Mouse (Mus musculus) liver, embryonic 16.5 days (tissue): ENCODE results near the gene Klhl2. TPM values are rescaled to one million over a fixed set of nuclear protein-coding genes. Genes with fewer than 3 reads are reported as not detected.

Experiments
- ATAC-seq: fragments of 200-750 bp; cut with Nextera tagmentation; 2 replicates; pipeline ENCODE4 v1.8.0; 2017; ENCODE audit warnings: low read depth, mild to moderate bottlenecking, moderate number of reproducible peaks, moderate library complexity
- H3K27ac ChIP-seq: fragments of 300-500 bp; sonication (generic); 2 replicates; pipeline ENCODE4 v1.5.1; 2014; ENCODE audit warnings: mild to moderate bottlenecking, low read length
- H3K27me3 ChIP-seq: fragments of 300-500 bp; sonication (generic); 2 replicates; pipeline ENCODE4 v1.6.1; 2014; ENCODE audit warnings: low read depth, low read length, mixed read lengths; ENCODE audit not compliant: control insufficient read depth, insufficient read depth
- H3K36me3 ChIP-seq: fragments of 300-500 bp; sonication (generic); 2 replicates; pipeline ENCODE4 v1.6.1; 2014; ENCODE audit warnings: mild to moderate bottlenecking; ENCODE audit not compliant: control insufficient read depth, insufficient read depth
- H3K4me1 ChIP-seq: fragments of 300-500 bp; sonication (generic); 2 replicates; pipeline ENCODE4 v1.6.1; 2014; ENCODE audit warnings: low read depth, low read length, mixed read lengths; ENCODE audit not compliant: control insufficient read depth
- H3K4me2 ChIP-seq: fragments of 300-500 bp; sonication (generic); 2 replicates; pipeline ENCODE4 v1.6.1; 2014; ENCODE audit warnings: low read depth, low read length, mixed read lengths
- H3K4me3 ChIP-seq: fragments of 300-500 bp; sonication (generic); 2 replicates; pipeline ENCODE4 v1.5.1; 2014; ENCODE audit warnings: low read depth, mild to moderate bottlenecking, low read length
- H3K9ac ChIP-seq: fragments of 300-500 bp; sonication (generic); 2 replicates; pipeline ENCODE4 v1.6.1; 2014; ENCODE audit warnings: low read depth, low read length
- H3K9me3 ChIP-seq: fragments of 300-500 bp; sonication (generic); replicated peaks from 2 replicates; pipeline ENCODE4 v1.6.1; 2016; ENCODE audit warnings: low read length; ENCODE audit not compliant: control insufficient read depth
- WGBS: fragments of 180-500 bp; shearing (Covaris S2); extraction: QIAGEN DNeasy Blood & Tissue Kit; methylation state at CpG from one replicate; pipeline ENCODE4 v1.1.7; 2014; ENCODE audit not compliant: insufficient replicate concordance; 5-methylcytosine and 5-hydroxymethylcytosine counted together
- polyA plus RNA-seq: library from polyadenylated mRNA; unstranded; fragments of >200 nt; fragmentation: Nextera tagmentation; extraction: Ambion mirVana; gene quantifications from 2 replicates; pipeline ENCODE4 v1.2.1, GENCODE M21; 2015

Klhl2 gene
- polyA plus RNA-seq, 1 experiment from 2014 or later: 1.4 TPM

DNA sequence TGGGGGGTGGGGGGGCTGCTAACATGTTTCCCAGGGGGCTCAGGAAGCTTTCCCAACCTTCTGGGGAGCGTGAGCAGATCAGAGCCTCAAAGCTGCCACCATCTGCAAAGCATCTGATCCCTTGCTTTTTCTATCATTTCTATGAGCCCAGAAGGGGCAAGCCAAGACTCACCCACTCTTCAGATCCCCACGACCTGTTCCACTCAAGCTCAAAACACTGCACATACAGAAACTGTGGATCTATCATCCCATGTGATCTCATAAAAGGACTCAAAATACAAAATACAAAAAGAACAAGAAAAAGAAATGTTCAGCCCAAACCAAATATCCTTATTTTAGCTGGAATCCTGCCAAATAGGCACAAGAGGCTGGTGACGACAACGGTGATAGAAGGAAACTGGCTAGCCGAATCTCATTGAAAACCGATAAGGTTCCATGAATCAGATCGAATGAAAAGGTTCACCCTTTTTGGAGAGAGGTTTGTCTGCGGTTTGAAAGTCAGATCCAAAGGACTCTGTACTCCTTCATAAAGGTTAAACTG lies 1.5 kb downstream of the Klhl2 start:
- no peaks in the 10 kb centered on the region for H3K9me3 ChIP-seq
- peak overlapping the region; percentile 70 for H3K4me2 ChIP-seq
- peak overlapping the region; percentile 71; the same call in 1 of the 2 replicates for H3K4me3 ChIP-seq
- no peaks in the 10 kb centered on the region; the same call in 1 of the 2 replicates for H3K4me1 ChIP-seq
- no peak for ATAC-seq
- 16% methylated on average over 8 of the region's 8 CpGs for WGBS
- H3K36me3 ChIP-seq: no peaks in the 10 kb centered on the region
- peaks cover 14% of the 10 kb centered on the region for H3K27me3 ChIP-seq
- H3K27ac ChIP-seq: no peak overlapping the region
- H3K9ac ChIP-seq: no peak overlapping the region

DNA sequence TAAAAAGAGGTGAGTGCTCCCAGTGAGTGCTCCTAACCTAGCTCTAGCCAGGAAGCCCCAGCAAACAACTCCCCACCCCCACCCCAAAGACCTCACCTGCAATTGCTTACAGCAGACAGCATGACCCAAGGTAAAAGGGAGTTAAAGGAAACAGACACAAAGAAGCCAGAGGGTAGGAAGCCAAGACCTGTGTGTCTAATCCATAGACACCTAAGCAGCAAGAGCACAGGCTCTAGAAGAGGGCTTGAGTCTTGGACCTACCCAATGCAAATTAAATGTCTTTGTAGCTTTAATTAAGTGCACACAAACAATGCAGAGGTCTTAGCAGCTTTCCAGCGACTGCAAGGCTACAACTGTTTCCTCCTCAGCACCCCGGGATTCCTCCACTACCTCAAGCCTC lies 2.2 kb downstream of the Klhl2 start:
- H3K9ac ChIP-seq: no peak overlapping the region
- H3K27me3 ChIP-seq: peaks cover 14% of the 10 kb centered on the region
- no peaks in the 10 kb centered on the region for H3K9me3 ChIP-seq
- no peak overlapping the region for H3K4me2 ChIP-seq
- H3K36me3 ChIP-seq: no peaks in the 10 kb centered on the region
- 24% methylated on average over 2 of the region's 2 CpGs for WGBS
- no peak overlapping the region for H3K27ac ChIP-seq
- H3K4me1 ChIP-seq: no peaks in the 10 kb centered on the region; the same call in 1 of the 2 replicates
- H3K4me3 ChIP-seq: no peak overlapping the region
- ATAC-seq: no peak

GRCm38 (mm10) chr8:64847241-64847640 lies 2.6 kb downstream of the Klhl2 start:
- WGBS: 41% methylated on average over 2 of the region's 2 CpGs
- Histone ChIP-seq H3K27ac (no peak overlapping the region), H3K4me2 (no peak overlapping the region), H3K4me1 (no peaks in the 10 kb centered on the region; the same call in 1 of the 2 replicates), H3K9ac (no peak overlapping the region), H3K9me3 (no peaks in the 10 kb centered on the region), H3K27me3 (peaks cover 14% of the 10 kb centered on the region), H3K4me3 (no peak overlapping the region), H3K36me3 (no peaks in the 10 kb centered on the region)
- no peak for ATAC-seq

DNA sequence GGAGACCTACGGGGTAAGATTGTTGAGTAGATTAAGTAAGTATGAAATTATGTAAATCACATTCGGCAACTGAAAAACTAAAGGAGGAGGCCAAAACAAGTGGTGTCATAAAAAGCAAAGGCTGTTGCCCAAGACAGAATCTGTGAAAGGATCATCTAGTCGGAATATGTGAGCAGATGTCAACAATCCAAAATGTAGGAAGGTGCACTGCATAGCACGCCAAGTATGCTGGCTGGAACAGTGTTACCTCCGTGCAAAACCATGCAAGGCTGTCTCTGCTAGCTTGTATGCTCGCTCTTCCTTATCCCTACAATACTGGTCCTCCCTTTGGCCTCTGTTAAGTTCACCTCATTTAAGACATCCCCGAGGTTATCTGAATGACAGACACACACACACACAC lies 4.5 kb downstream of the Klhl2 start:
- peaks cover 14% of the 10 kb centered on the region for H3K27me3 ChIP-seq
- H3K4me1 ChIP-seq: no peaks in the 10 kb centered on the region; the same call in 1 of the 2 replicates
- ATAC-seq: no peak
- WGBS: 64% methylated on average over 7 of the region's 7 CpGs
- no peak overlapping the region for H3K4me2 ChIP-seq
- H3K36me3 ChIP-seq: no peaks in the 10 kb centered on the region
- no peak overlapping the region for H3K4me3 ChIP-seq
- H3K27ac ChIP-seq: no peak overlapping the region
- no peak overlapping the region for H3K9ac ChIP-seq
- H3K9me3 ChIP-seq: no peaks in the 10 kb centered on the region

- no peak overlapping the region for H3K4me2 ChIP-seq
- no peak overlapping the region for H3K9ac ChIP-seq
- ATAC-seq: no peak
- H3K9me3 ChIP-seq: no peaks in the 10 kb centered on the region
- H3K36me3 ChIP-seq: no peaks in the 10 kb centered on the region
- 70% methylated on average over 4 of the region's 4 CpGs for WGBS
- H3K27me3 ChIP-seq: peaks cover 3% of the 10 kb centered on the region
- no peak overlapping the region for H3K27ac ChIP-seq
- no peak overlapping the region for H3K4me3 ChIP-seq
- no peaks in the 10 kb centered on the region; the same call in 1 of the 2 replicates for H3K4me1 ChIP-seq
These were observed 5.8 kb downstream of the Klhl2 start for GRCm38 (mm10) chr8:64844043-64844481.

GRCm38 (mm10) chr8:64843168-64843567 lies 6.6 kb downstream of the Klhl2 start:
- Histone ChIP-seq H3K9ac (no peak overlapping the region), H3K36me3 (no peaks in the 10 kb centered on the region), H3K4me2 (no peak overlapping the region), H3K27me3 (no peaks in the 10 kb centered on the region; the same call in 1 of the 2 replicates), H3K9me3 (no peaks in the 10 kb centered on the region), H3K27ac (no peak overlapping the region), H3K4me1 (no peaks in the 10 kb centered on the region; the same call in 1 of the 2 replicates), H3K4me3 (no peak overlapping the region)
- no peak for ATAC-seq
- 64% methylated on average over 3 of the region's 3 CpGs for WGBS

GRCm38 (mm10) chr8:64841747-64842406 lies 7.9 kb downstream of the Klhl2 start:
- ATAC-seq: no peak
- WGBS: 77% methylated on average over 13 of the region's 13 CpGs
- Histone ChIP-seq H3K4me2 (no peak overlapping the region), H3K4me3 (no peak overlapping the region), H3K9me3 (no peaks in the 10 kb centered on the region), H3K27ac (no peak overlapping the region), H3K4me1 (no peaks in the 10 kb centered on the region), H3K27me3 (no peaks in the 10 kb centered on the region), H3K9ac (no peak overlapping the region), H3K36me3 (no peaks in the 10 kb centered on the region)

DNA sequence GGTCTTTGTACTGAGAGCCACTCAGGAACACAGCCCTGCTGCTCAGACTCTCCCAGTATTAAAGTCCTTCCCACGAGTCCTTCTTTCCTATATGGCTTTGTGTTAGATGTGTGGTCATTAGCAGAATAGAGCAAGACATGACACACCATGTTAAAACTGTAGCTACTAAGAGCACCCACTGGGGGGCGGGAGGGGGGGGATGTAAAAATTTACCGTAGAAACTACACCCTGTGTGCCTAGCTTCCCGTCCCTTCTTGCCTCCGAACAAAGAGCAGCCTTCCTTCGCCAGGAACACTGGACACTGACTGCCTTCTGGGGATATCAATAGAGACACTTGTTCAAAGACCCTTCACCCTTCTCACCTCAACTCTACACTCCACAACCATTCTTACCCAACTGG lies 10.2 kb downstream of the Klhl2 start:
- no peaks in the 10 kb centered on the region for H3K27me3 ChIP-seq
- H3K4me2 ChIP-seq: no peak overlapping the region
- 61% methylated on average over 6 of the region's 6 CpGs for WGBS
- no peak for ATAC-seq
- H3K9ac ChIP-seq: no peak overlapping the region
- H3K36me3 ChIP-seq: no peaks in the 10 kb centered on the region
- no peak overlapping the region for H3K4me3 ChIP-seq
- no peak overlapping the region for H3K27ac ChIP-seq
- H3K4me1 ChIP-seq: no peaks in the 10 kb centered on the region
- H3K9me3 ChIP-seq: no peaks in the 10 kb centered on the region

GRCm38 (mm10) chr8:64835475-64836122 lies 14.2 kb downstream of the Klhl2 start:
- H3K9ac ChIP-seq: no peak overlapping the region
- H3K36me3 ChIP-seq: no peaks in the 10 kb centered on the region
- no peak overlapping the region for H3K4me2 ChIP-seq
- no peaks in the 10 kb centered on the region for H3K9me3 ChIP-seq
- ATAC-seq: no peak
- no peaks in the 10 kb centered on the region for H3K4me1 ChIP-seq
- H3K27ac ChIP-seq: no peak overlapping the region
- WGBS: 71% methylated on average over 6 of the region's 6 CpGs
- H3K4me3 ChIP-seq: no peak overlapping the region
- H3K27me3 ChIP-seq: no peaks in the 10 kb centered on the region
